In genomic region chr2:92016981-92017380, GRCm38 (mm10) we compare ENCODE assay signal across 8 mouse cellular contexts. TPM values are rescaled to one million over a fixed set of nuclear protein-coding genes. Genes with fewer than 3 reads are reported as not detected.
A peak's percentile ranks its signal among the peaks of the same experiment; 100 is the strongest.
DNase-seq lines count a peak whose midpoint lies in the region.

No protein-coding gene starts in this region.

- DNase-seq in cerebellum, postnatal 4 days (ENCODE audit: low spot score in 2 of 2), result peak; percentile 24 to 74
- DNase-seq in cerebellum, adult 9-11 months, result no peak
- peak; percentile 72 for DNase-seq in ovary, adult 18-20 months (ENCODE audit: low spot score)
- DNase-seq in ovary, postnatal 10 days (ENCODE audit: low spot score), result no peak
- peak; percentile 87 for DNase-seq in heart, adult 8-10 months (ENCODE audit: low spot score)
- peak; percentile 91 for DNase-seq in kidney, postnatal 10 days
- DNase-seq in testis, postnatal 14 days (ENCODE audit: low spot score), result peak; percentile 78
- no peak for DNase-seq in thymus, postnatal 10 days (ENCODE audit: low spot score in 2 of 2)

RNA-seq across cellular contexts. Expression of gene Creb3l1, which starts 7.3 kb away (rescaled TPM):
- total RNA-seq in heart, adult 8-10 months (2022), result 1 to 10 TPM; 2.5 to 4.0 (median 3.1) TPM

RNA-seq across cellular contexts. Expression of gene Dgkz, which starts 41.3 kb away (rescaled TPM):
- total RNA-seq in heart, adult 8-10 months (2022), result 10 to 100 TPM; 31.4 to 49.0 (median 42.7) TPM

Comparison
In these comparisons a context has a peak if more than half of its experiments do, and no peak if none do; other contexts are left out.
1. DNase-seq: peak in cerebellum, postnatal 4 days (2 of 2), ovary, adult 18-20 months (single experiment), heart, adult 8-10 months (single experiment), kidney, postnatal 10 days (single experiment) and testis, postnatal 14 days (single experiment); none in cerebellum, adult 9-11 months (single experiment), ovary, postnatal 10 days (single experiment) and thymus, postnatal 10 days (0 of 2).